Mouse (Mus musculus): ENCODE measurements at regions not wholly inside any gene's neighbourhood (a gene's known extent, or its start where the extent isn't known, plus 50 kb on each side); places are given as distances from the start of the nearest gene placed in this dataset.

DNA sequence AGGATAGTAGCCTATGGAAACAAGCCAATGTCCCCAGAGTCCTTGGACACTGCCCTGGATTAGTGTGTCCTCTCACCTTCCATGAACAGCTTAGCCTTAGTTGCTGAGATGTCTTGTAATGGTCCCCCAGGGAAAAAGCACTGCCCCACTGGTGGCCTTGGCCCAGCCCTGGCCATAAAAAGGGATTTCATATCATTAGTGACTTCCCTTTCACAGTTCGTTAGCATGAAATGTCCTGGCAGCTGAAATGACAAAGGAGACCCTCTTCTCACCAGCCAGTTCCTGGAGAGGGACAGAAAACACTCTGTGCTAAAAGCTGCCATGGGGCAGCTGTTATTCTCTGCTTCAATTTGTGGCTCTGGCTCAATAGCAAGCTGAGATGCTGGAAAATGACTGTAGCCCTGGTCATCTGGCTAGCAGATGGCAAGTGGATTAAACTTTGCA lies 110.6 kb upstream of the Rmdn2 start:
- no peak for TF ChIP-seq CTCF (conservative IDR thresholded peaks at IDR 0.05; ENCODE audit: insufficient read depth, insufficient read length, low read depth, low read length)
- TF ChIP-seq POLR2A (IDR thresholded peaks at IDR 0.05; ENCODE audit: low read depth, low read length), result no peak
